Mouse (Mus musculus) hindbrain, embryonic 14.5 days (tissue): ENCODE results near the gene Mtg2. TPM values are rescaled to one million over a fixed set of nuclear protein-coding genes. Genes with fewer than 3 reads are reported as not detected.

ENCODE experiments used
- ATAC-seq: fragments of 200-750 bp; cut with Nextera tagmentation; 2 replicates; pipeline ENCODE4 v1.8.0; 2017; ENCODE audit warnings: moderate number of reproducible peaks, mild to moderate bottlenecking, moderate TSS enrichment, moderate library complexity; ENCODE audit not compliant: low FRiP score
- DNase-seq: peaks from one replicate; pipeline ENCODE4 v3.0.0-alpha.2; 2015; ENCODE audit warnings: low spot score
- H3K27ac ChIP-seq: fragments of 300-500 bp; sonication (generic); 2 replicates; pipeline ENCODE4 v1.5.1; 2014; ENCODE audit warnings: mild to moderate bottlenecking, moderate library complexity
- H3K27me3 ChIP-seq: fragments of 300-500 bp; sonication (generic); 2 replicates; pipeline ENCODE4 v1.6.1; 2014; ENCODE audit warnings: mild to moderate bottlenecking, low read length, mixed read lengths; ENCODE audit not compliant: control insufficient read depth, insufficient read depth
- H3K36me3 ChIP-seq: fragments of 300-500 bp; sonication (generic); replicated peaks from 2 replicates; pipeline ENCODE4 v1.6.1; 2014; ENCODE audit not compliant: control insufficient read depth, insufficient read depth
- H3K4me1 ChIP-seq: fragments of 300-500 bp; sonication (generic); replicated peaks from 2 replicates; pipeline ENCODE4 v1.6.1; 2014; ENCODE audit warnings: antibody characterized with exemption, low read length, mixed read lengths; ENCODE audit not compliant: control insufficient read depth, insufficient read depth
- H3K4me2 ChIP-seq: fragments of 300-500 bp; sonication (generic); replicated peaks from 2 replicates; pipeline ENCODE4 v1.6.1; 2014; ENCODE audit warnings: mild to moderate bottlenecking, moderate library complexity
- H3K4me3 ChIP-seq: fragments of 300-500 bp; sonication (generic); replicated peaks from 2 replicates; pipeline ENCODE4 v1.5.1; 2014; ENCODE audit warnings: mild to moderate bottlenecking, low read length
- H3K9ac ChIP-seq: fragments of 300-500 bp; sonication (generic); 2 replicates; pipeline ENCODE4 v1.6.1; 2014
- H3K9me3 ChIP-seq: fragments of 300-500 bp; sonication (generic); 2 replicates; pipeline ENCODE4 v1.6.1; 2016; ENCODE audit warnings: low read length; ENCODE audit not compliant: control insufficient read depth
- WGBS: fragments of 180-500 bp; shearing (Covaris S2); extraction: QIAGEN DNeasy Blood & Tissue Kit; methylation state at CpG from one replicate; pipeline ENCODE4 v1.1.7; 2014; 5-methylcytosine and 5-hydroxymethylcytosine counted together
- polyA plus RNA-seq: library from polyadenylated mRNA; unstranded; fragments of >200 nt; fragmentation: Nextera tagmentation; extraction: Ambion mirVana; gene quantifications from 2 replicates; pipeline ENCODE4 v1.2.1, GENCODE M21; 2014

Gene Mtg2
- polyA plus RNA-seq, 1 experiment from 2014 or later: 29.4 TPM

DNA sequence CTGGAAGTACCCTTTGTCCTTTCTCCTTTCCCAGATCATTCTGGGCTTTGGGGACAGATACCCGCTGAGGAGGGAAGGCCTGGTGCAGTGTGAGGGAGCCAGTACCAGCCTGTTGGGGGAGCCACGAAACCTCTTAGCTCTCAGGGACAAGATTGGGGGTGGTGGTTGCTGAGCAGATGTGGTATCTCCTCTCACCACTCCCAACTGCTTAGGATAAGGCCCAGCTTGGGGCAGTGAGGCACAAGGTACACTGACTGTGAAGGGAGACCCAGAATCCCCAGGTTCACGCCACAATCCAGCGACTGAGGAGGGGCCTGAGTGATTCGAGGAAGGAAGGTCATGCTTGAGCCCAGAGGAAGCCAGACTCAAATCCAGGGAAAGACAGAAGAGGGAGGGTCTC, 27.8 kb downstream of the Mtg2 start:
- Histone ChIP-seq H3K27ac (no peak overlapping the region), H3K9me3 (no peaks in the 10 kb centered on the region), H3K9ac (no peak overlapping the region), H3K4me3 (no peak overlapping the region), H3K36me3 (no peaks in the 10 kb centered on the region), H3K4me1 (peaks cover 11% of the 10 kb centered on the region), H3K4me2 (no peak overlapping the region), H3K27me3 (peaks cover 26% of the 10 kb centered on the region)
- no peak for ATAC-seq
- 38% methylated on average over 5 of the region's 5 CpGs for WGBS
- DNase-seq: no peak

DNA sequence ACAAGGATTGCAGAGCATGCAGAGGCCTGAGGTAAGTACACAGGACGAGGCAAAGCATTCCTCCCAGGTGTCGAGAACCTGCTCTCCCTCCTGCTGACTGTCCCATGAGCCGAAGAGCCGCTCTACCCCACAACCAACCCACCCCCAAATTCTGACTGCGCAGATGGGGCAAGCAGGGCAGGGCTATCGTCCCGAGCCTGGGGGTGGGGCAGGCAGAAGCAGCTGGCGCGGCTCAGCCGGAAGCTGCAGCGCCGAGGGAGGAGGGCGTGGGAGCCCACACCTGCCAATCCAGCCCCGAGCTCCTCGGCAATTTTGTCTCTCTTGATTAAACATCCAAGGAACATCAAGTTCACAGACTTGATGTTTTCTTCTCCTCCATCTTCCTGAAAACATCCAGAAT, 29.1 kb downstream of the Mtg2 start:
- no peak for DNase-seq
- peaks cover 33% of the 10 kb centered on the region for H3K27me3 ChIP-seq
- H3K9ac ChIP-seq: 0 out of 2 replicates have a peak overlapping the region, but pooled peaks have one; percentile 25
- H3K9me3 ChIP-seq: no peaks in the 10 kb centered on the region
- no peak overlapping the region for H3K27ac ChIP-seq
- WGBS: 5% methylated on average over 15 of the region's 15 CpGs
- ATAC-seq: no peak
- H3K4me1 ChIP-seq: peaks cover 11% of the 10 kb centered on the region
- no peaks in the 10 kb centered on the region for H3K36me3 ChIP-seq
- H3K4me3 ChIP-seq: no peak overlapping the region
- H3K4me2 ChIP-seq: peak overlapping the region; percentile 15; the same call in 1 of the 2 replicates

DNA sequence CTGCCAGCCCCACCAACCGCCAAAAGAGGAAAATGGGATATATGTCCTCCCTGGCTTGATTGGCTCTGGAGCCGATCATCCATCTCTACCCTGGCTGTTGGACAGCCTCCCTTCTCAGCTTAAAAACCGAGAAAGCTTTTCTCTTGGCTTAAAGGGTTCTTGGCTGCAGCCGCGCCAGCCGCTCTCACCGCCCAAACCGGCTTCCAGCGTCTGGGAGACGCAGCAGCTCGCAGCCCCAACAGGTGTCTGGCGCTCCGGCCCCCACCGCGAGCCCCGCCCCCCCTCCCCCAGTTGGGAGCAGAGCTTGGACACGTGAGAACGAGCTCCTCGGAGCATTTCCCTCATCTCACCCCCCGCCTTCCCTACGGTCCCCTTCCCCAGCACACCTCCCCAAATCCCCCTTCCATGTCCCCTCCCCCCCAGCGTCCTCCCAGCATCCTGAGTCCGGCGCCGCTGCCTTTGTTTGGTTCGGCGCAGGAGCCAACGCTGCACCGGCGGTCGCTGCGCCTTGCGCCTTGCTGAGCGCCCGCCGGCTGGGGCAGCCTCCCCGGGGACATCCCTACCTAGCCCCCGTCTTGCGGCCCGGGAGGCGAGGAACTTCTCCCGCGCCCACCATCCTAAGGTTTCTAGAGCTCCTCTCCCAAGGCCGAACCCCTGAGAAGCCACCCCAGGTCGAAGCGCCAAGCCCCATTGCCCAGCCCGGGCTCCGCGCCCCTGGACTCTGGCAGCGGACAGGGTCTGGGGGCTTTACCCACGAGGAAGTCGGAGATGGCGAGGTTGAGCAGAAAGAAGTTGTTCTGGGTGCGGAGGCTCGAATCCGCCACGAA, 33.0 kb downstream of the Mtg2 start:
- no peaks in the 10 kb centered on the region for H3K9me3 ChIP-seq
- peaks cover 44% of the 10 kb centered on the region for H3K27me3 ChIP-seq
- ATAC-seq (no peak), DNase-seq (no peak)
- peaks cover 11% of the 10 kb centered on the region for H3K4me1 ChIP-seq
- 1% methylated on average over 57 of the region's 57 CpGs for WGBS
- H3K27ac ChIP-seq: no peak overlapping the region
- peak overlapping the region; percentile 53 for H3K4me3 ChIP-seq
- no peaks in the 10 kb centered on the region for H3K36me3 ChIP-seq
- peak overlapping the region; percentile 97 for H3K4me2 ChIP-seq
- H3K9ac ChIP-seq: peak overlapping the region; percentile 63

DNA sequence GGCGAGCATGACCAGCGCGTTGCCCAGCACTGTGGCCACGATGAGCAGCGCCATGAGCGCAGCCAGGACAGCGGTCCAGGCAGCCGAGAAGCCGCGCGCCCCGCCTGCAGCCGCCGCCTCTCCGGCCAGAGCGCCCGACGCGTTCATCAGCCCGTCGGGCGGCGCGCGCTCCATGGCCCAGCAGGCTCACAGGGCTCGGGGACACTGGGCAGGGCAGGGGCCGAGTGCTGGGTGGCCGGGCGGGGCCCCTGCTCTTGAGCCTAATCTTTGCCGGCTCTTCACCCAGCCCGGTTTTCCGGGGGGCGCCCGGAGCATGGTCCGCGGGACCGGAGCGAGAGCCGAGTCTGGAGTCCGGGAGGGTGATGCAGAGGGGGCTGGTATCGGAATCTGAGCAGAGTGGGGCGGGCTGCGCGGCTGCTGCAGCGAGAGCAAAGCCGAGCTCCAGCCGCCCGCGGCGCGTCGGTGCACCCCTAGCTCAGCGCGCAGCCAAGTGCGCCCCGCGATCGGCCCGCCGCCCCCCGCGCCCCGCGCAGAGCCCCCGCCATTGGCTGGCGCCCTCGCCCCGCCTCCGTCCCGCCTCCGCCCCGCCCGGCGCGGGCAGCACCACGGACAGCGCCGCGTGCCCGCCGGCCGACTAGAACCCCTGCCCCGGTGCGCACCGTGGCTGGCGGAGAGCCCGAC, 33.7 kb downstream of the Mtg2 start, which contains the start of gene Hrh3:
TSS of gene Hrh3 (minus strand) at position 511 of the 681 bp plus-strand sequence.
- H3K9ac ChIP-seq: peak within 1 kb of the TSS; percentile 63
- peak within 1 kb of the TSS; percentile 53 for H3K4me3 ChIP-seq
- H3K9me3 ChIP-seq: no peaks in the 10 kb centered on the region
- DNase-seq: peak; percentile 64
- H3K27me3 ChIP-seq: peaks cover 39% of the 10 kb centered on the region
- peak; percentile 66 for ATAC-seq
- no peak within 1 kb of the TSS for H3K27ac ChIP-seq
- H3K4me2 ChIP-seq: peak within 1 kb of the TSS; percentile 97
- H3K36me3 ChIP-seq: no peaks in the 10 kb centered on the region
- 1% methylated on average over 81 of the region's 87 CpGs for WGBS
- H3K4me1 ChIP-seq: peaks cover 9% of the 10 kb centered on the region

DNA sequence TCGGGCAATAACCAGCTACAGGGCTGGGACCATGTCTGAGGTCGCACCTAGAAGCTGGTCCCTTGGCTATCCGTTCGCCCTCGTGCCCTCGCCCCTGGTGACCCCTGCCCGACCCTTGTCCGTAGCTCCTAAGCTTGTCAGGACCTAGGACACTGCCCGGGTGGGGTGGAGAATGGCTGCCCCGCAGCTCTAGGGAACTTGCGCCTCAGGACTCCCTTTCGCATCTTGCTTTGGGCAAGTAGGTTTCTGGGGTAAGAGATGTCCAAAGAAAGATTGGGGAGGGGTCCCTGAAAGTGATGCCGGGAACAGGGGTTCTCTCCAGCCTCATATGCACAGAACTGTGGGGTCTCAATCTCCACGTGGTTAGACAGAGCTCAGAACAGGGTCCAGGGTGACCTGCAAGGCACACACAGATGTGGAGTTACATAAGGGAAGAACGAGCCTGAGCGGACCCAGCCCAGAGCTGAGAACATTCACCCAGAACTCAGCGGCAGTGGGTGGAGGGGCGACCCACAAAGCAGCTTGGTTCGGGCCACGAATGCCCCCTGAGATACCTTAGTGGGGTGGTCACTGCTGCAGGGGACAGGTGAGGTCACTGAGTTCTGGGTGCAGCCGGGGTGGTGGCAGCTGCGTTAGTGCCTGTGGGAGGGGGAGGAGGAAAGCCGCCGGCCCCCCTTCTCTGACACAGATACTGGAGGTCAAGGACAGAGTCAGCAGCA, 34.4 kb downstream of the Mtg2 start:
- Histone ChIP-seq H3K4me1 (peaks cover 9% of the 10 kb centered on the region), H3K9me3 (no peaks in the 10 kb centered on the region), H3K4me3 (peak overlapping the region; percentile 53), H3K36me3 (no peaks in the 10 kb centered on the region), H3K27ac (no peak overlapping the region), H3K4me2 (peak overlapping the region; percentile 97), H3K9ac (peak overlapping the region; percentile 63), H3K27me3 (peaks cover 39% of the 10 kb centered on the region)
- WGBS: 9% methylated on average over 24 of the region's 24 CpGs
- DNase-seq (no peak), ATAC-seq (peak; percentile 15; the same call in 1 of the 2 replicates)

DNA sequence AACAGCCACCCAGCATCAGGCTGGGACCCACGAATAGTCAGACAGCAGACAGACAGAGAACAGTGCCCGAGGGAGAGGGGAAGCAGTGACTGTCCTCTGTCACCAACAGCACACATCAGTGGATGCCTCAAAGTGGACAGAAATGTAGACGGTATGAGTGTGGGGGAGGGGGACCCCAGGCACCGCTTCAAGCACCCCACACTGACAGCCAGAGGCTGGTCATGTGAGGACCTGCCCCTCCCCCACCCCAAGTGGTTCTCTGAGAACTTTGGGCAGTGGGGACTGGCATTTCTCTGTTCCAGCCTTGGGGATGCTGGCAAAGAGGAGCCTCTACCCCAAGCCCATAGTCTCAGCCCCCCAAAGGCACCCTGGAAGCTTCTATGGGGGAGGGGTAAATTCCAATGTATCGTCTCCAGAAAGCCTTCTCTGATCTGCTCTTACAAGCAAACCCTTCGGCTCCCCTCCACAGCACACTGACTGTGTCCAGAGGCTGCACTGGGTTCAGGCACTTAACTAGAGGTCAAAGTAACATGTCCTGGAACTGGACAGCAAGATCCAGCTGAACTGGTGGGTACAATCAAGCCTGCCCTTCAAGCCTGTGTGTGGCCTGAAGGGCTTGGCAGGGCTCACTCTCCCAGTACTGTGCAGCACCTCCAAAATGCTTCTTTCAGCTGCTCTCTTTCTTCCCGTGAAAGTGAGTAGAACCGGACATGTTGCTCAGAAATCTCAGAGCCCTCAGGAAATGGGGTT, 35.2 kb downstream of the Mtg2 start:
- H3K27ac ChIP-seq: no peak overlapping the region
- H3K4me3 ChIP-seq: no peak overlapping the region
- WGBS: 29% methylated on average over 8 of the region's 8 CpGs
- peaks cover 6% of the 10 kb centered on the region for H3K4me1 ChIP-seq
- DNase-seq: no peak
- peaks cover 39% of the 10 kb centered on the region for H3K27me3 ChIP-seq
- H3K9ac ChIP-seq: no peak overlapping the region
- H3K36me3 ChIP-seq: no peaks in the 10 kb centered on the region
- no peaks in the 10 kb centered on the region for H3K9me3 ChIP-seq
- ATAC-seq: no peak
- no peak overlapping the region for H3K4me2 ChIP-seq

DNA sequence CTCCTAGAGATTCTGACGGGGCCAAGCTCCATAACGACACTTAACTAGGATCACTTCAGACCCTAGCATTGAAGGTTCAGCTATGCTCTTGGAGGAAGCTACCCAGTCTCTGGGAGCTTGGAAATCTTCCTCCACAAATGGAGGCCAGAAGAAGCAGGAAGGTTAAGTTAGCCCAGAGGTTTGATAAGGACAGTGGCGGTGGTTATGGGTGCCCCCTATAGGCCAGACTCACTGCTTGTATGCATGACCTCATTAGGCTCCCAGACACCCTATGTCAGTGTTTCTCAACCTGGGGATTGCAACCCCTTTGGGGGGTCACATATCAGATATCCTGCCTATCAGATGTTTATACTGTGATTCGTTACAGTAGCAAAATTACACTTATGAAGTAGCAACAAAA, 36.7 kb downstream of the Mtg2 start:
- Histone ChIP-seq H3K4me1 (peaks cover 6% of the 10 kb centered on the region), H3K4me3 (no peak overlapping the region), H3K27ac (no peak overlapping the region), H3K27me3 (peaks cover 27% of the 10 kb centered on the region), H3K9me3 (no peaks in the 10 kb centered on the region), H3K9ac (no peak overlapping the region), H3K4me2 (no peak overlapping the region), H3K36me3 (no peaks in the 10 kb centered on the region)
- DNase-seq: no peak
- WGBS: 65% methylated on average over 4 of the region's 4 CpGs
- no peak for ATAC-seq

DNA sequence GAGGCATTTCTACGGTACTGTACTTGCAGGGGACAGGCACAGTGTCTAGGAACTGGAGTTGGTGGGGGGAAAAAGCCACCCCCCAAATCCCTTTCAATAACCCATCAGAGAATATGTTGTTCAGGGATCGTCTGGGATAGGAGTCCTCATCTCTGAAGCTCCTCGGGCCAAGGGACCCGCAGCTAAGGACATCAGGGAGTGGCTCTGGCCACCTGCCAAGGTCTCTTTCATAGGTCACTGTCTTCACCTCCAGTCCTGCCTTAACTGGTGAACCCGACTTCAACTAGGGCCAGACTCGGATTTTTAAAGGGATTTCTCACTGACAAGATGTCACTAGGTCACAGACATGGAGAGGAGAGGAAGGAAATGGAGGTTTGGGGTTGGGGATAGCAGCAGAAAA, 37.9 kb downstream of the Mtg2 start:
- WGBS: 68% methylated on average over 6 of the region's 6 CpGs
- DNase-seq (no peak), ATAC-seq (no peak)
- Histone ChIP-seq H3K4me1 (no peaks in the 10 kb centered on the region; the same call in 1 of the 2 replicates), H3K4me3 (no peak overlapping the region), H3K9ac (no peak overlapping the region), H3K27ac (no peak overlapping the region), H3K9me3 (no peaks in the 10 kb centered on the region), H3K4me2 (no peak overlapping the region), H3K36me3 (no peaks in the 10 kb centered on the region), H3K27me3 (peaks cover 18% of the 10 kb centered on the region)
